Comparison of ENCODE assay signal across 7 mouse cellular contexts in genomic region chr8:120276891-120277426, GRCm38 (mm10). TPM values are rescaled to one million over a fixed set of nuclear protein-coding genes. Genes with fewer than 3 reads are reported as not detected.
DNase-seq lines count a peak whose midpoint lies in the region; ATAC-seq and TF ChIP-seq lines count a peak whose summit lies in the region.

No protein-coding gene starts in this region.

- peak overlapping the region; percentile 42 for H3K9ac ChIP-seq in forebrain, embryonic 15.5 days (replicated peaks)
- peak overlapping the region; percentile 55 for H3K9ac ChIP-seq in hindbrain, postnatal 0 days (replicated peaks; ENCODE audit: low read length)

- TF ChIP-seq CTCF in E14TG2a.4 (conservative IDR thresholded peaks at IDR 0.05; ENCODE audit: low read length): 0 out of 2 replicates have a peak, but pooled peaks have one; percentile 15
- peak; percentile 35; the same call in 1 of the 2 replicates for TF ChIP-seq CTCF in hindbrain, postnatal 0 days (IDR thresholded peaks at IDR 0.05; ENCODE audit: low read depth)
- TF ChIP-seq CTCF in lung, adult 2 months (IDR thresholded peaks at IDR 0.05; ENCODE audit: insufficient read depth, low read length): no peak

- peaks cover 56% of the 10 kb centered on the region for H3K27me3 ChIP-seq in E14TG2a.4 (ENCODE audit: insufficient read depth, low read length)
- H3K27me3 ChIP-seq in forebrain, embryonic 15.5 days: no peaks in the 10 kb centered on the region
- H3K27me3 ChIP-seq in hindbrain, postnatal 0 days (ENCODE audit: insufficient read depth, low read length): no peaks in the 10 kb centered on the region

- H3K27ac ChIP-seq in forebrain, embryonic 15.5 days (replicated peaks): 0 out of 2 replicates have a peak overlapping the region, but pooled peaks have one; percentile 43
- H3K27ac ChIP-seq in hindbrain, postnatal 0 days: 0 out of 2 replicates have a peak overlapping the region, but pooled peaks have one; percentile 11

- no peak for ATAC-seq in forebrain, embryonic 15.5 days (replicated peaks)
- 0 out of 2 replicates have a peak, but pooled peaks have one; percentile 6 for ATAC-seq in hindbrain, postnatal 0 days

- peak overlapping the region; percentile 76 for H3K4me3 ChIP-seq in E14TG2a.4 (replicated peaks; ENCODE audit: low read length)
- peak overlapping the region; percentile 35 for H3K4me3 ChIP-seq in forebrain, embryonic 15.5 days
- peak overlapping the region; percentile 28 for H3K4me3 ChIP-seq in hindbrain, postnatal 0 days (ENCODE audit: low read length)
- H3K4me3 ChIP-seq in lung, adult 2 months (replicated peaks; ENCODE audit: extremely low read depth, low read depth, low read length): peak overlapping the region; percentile 51

- no peaks in the 10 kb centered on the region for H3K36me3 ChIP-seq in E14TG2a.4 (ENCODE audit: insufficient read depth, low read length)
- H3K36me3 ChIP-seq in forebrain, embryonic 15.5 days: no peaks in the 10 kb centered on the region
- H3K36me3 ChIP-seq in hindbrain, postnatal 0 days (ENCODE audit: insufficient read depth, low read length): no peaks in the 10 kb centered on the region

- 11% methylated on average over 16 of the region's 16 CpGs for WGBS in forebrain, embryonic 15.5 days
- 16% methylated on average over 16 of the region's 16 CpGs for WGBS in hindbrain, postnatal 0 days
- WGBS in lung, adult 2 months: 9% methylated on average over 16 of the region's 16 CpGs

- H3K4me2 ChIP-seq in forebrain, embryonic 15.5 days (replicated peaks): peak overlapping the region; percentile 71
- peak overlapping the region; percentile 59 for H3K4me2 ChIP-seq in hindbrain, postnatal 0 days (ENCODE audit: low read depth, low read length)

- TF ChIP-seq POLR2A in lung, adult 2 months (IDR thresholded peaks at IDR 0.05; ENCODE audit: borderline replicate concordance, extremely low read depth, low read depth, low read length): no peak

- peaks cover 65% of the 10 kb centered on the region for H3K4me1 ChIP-seq in E14TG2a.4 (replicated peaks; ENCODE audit: low read depth, low read length)
- peaks cover 37% of the 10 kb centered on the region for H3K4me1 ChIP-seq in forebrain, embryonic 15.5 days
- peaks cover 14% of the 10 kb centered on the region for H3K4me1 ChIP-seq in hindbrain, postnatal 0 days (ENCODE audit: insufficient read depth, low read length)
- H3K4me1 ChIP-seq in lung, adult 2 months (ENCODE audit: control insufficient read depth, insufficient read depth, low read length): peaks cover 17% of the 10 kb centered on the region

- no peaks in the 10 kb centered on the region for H3K9me3 ChIP-seq in E14TG2a.4 (ENCODE audit: low read length)
- H3K9me3 ChIP-seq in forebrain, embryonic 15.5 days: no peaks in the 10 kb centered on the region
- no peaks in the 10 kb centered on the region for H3K9me3 ChIP-seq in hindbrain, postnatal 0 days (ENCODE audit: low read length)

- DNase-seq in A20 (ENCODE audit: low read depth, low spot score): peak; percentile 74
- DNase-seq in hindbrain, postnatal 0 days (ENCODE audit: low spot score): no peak
- no peak for DNase-seq in lung, adult 2 months
- peak; percentile 64 for DNase-seq in retina, postnatal 1 day
- no peak for DNase-seq in left cerebral cortex, adult 9 months (ENCODE audit: low spot score in 2 of 2)

RNA-seq across cellular contexts. Expression of gene Gse1, which starts 48.7 kb away (rescaled TPM):
- 31.3 and 32.7 TPM in 2 replicates for polyA plus RNA-seq in forebrain, embryonic 15.5 days (2015; fragmentation: Nextera tagmentation; extraction: Ambion mirVana)
- 37.5 and 48.3 TPM in 2 replicates for total RNA-seq in hindbrain, postnatal 0 days (2014; rRNA removed)
- polyA plus RNA-seq in hindbrain, postnatal 0 days (2015; fragmentation: Nextera tagmentation; extraction: Ambion mirVana): 12.3 and 13.4 TPM in 2 replicates
- polyA plus RNA-seq in lung, adult 2 months (2012; rRNA removed): 35.6 and 39.6 TPM in 2 replicates

Comparison
In these comparisons a context has a peak if more than half of its experiments do, and no peak if none do; other contexts are left out.
1. DNase-seq: peak in A20 (single experiment) and retina, postnatal 1 day (single experiment); none in hindbrain, postnatal 0 days (single experiment), lung, adult 2 months (single experiment) and left cerebral cortex, adult 9 months (0 of 2).
2. Peak in every context shown above with its lines, with median percentiles within 50 percentile points of each other: H3K4me3 ChIP-seq.